Mouse (Mus musculus): ENCODE results near the gene Lsp1.

DNA sequence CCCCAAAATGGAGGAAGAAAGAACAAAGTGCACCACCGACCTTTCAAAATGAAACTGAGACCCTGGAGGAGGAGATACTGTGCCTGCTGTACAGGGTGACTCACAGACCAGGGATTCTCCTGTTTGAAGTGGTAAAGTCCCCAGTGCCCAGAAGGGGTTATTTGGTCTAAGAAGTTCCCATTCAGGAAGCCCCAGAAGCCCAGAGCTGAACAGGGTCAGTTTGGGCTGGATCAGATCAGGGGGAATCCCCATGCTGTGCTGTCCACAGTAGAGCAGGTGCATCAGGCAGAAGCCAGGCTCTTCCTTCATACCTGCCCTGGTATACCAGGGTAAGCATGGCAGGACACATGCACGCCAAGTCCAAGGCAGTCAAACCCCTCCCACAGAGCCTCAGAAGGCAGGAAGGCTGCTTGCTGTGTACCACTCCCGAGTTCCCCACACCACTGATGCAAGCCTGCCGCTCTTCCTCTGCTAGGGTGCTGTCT lies 2.0 kb downstream of the Lsp1 start:
- no peak for TF ChIP-seq CTCF (IDR thresholded peaks at IDR 0.05; ENCODE audit: control insufficient read depth, insufficient read depth, insufficient replicate concordance, low read depth, low read length)
- TF ChIP-seq POLR2A (IDR thresholded peaks at IDR 0.05; ENCODE audit: control insufficient read depth, low read depth, low read length), result no peak
